Mouse (Mus musculus): ENCODE results near the gene Ceacam19. TPM values are rescaled to one million over a fixed set of nuclear protein-coding genes. Genes with fewer than 3 reads are reported as not detected.
A peak's percentile ranks its signal among the peaks of the same experiment; 100 is the strongest.

Ceacam19 gene
- total and polyA plus RNA-seq, 3 experiments = 0.05 TPM; not detected in 2

- Histone ChIP-seq H3K4me1 (ENCODE audit: insufficient read depth, low read depth, low read length) (no peaks in the 10 kb centered on the region), H3K4me3 (ENCODE audit: low read depth, low read length) (no peak overlapping the region), H3K27me3 (ENCODE audit: insufficient read depth, low read length) (no peaks in the 10 kb centered on the region; the same call in 1 of the 2 replicates), H3K9me3 (replicated peaks) (no peaks in the 10 kb centered on the region), H3K36me3 (replicated peaks) (no peaks in the 10 kb centered on the region)
- ATAC-seq (ENCODE audit: extremely low read depth, insufficient number of reproducible peaks, low FRiP score, poor library complexity, severe bottlenecking) = no peak
- DNase-seq (ENCODE audit: low spot score) = no peak
- no peak for TF ChIP-seq GATA1 (IDR thresholded peaks at IDR 0.05; ENCODE audit: borderline replicate concordance, low read length)
- TF ChIP-seq TAL1 (conservative IDR thresholded peaks at IDR 0.05; ENCODE audit: low read depth, low read length) = no peak
- no peak for TF ChIP-seq POLR2AphosphoS5 (IDR thresholded peaks at IDR 0.05; ENCODE audit: insufficient replicate concordance, low read depth, low read length)
- no peak for TF ChIP-seq CTCF (IDR thresholded peaks at IDR 0.05; ENCODE audit: low read depth, low read length)
- TF ChIP-seq GATA2 (IDR thresholded peaks at IDR 0.05; ENCODE audit: borderline replicate concordance, low read depth, low read length) = no peak
These were observed 32.4 kb upstream of the Ceacam19 start for GRCm38 (mm10) chr7:19920166-19920505.

- Histone ChIP-seq H3K9me3 (replicated peaks) (no peaks in the 10 kb centered on the region), H3K4me1 (ENCODE audit: insufficient read depth, low read depth, low read length) (no peaks in the 10 kb centered on the region), H3K36me3 (replicated peaks) (no peaks in the 10 kb centered on the region), H3K4me3 (ENCODE audit: low read depth, low read length) (no peak overlapping the region), H3K27me3 (ENCODE audit: insufficient read depth, low read length) (no peaks in the 10 kb centered on the region)
- TF ChIP-seq GATA2 (IDR thresholded peaks at IDR 0.05; ENCODE audit: borderline replicate concordance, low read depth, low read length) = no peak
- no peak for TF ChIP-seq CTCF (IDR thresholded peaks at IDR 0.05; ENCODE audit: low read depth, low read length)
- no peak for TF ChIP-seq TAL1 (conservative IDR thresholded peaks at IDR 0.05; ENCODE audit: low read depth, low read length)
- no peak for TF ChIP-seq POLR2AphosphoS5 (IDR thresholded peaks at IDR 0.05; ENCODE audit: insufficient replicate concordance, low read depth, low read length)
- TF ChIP-seq GATA1 (IDR thresholded peaks at IDR 0.05; ENCODE audit: borderline replicate concordance, low read length) = no peak
- DNase-seq (ENCODE audit: low spot score) (no peak), ATAC-seq (ENCODE audit: extremely low read depth, insufficient number of reproducible peaks, low FRiP score, poor library complexity, severe bottlenecking) (no peak)
These were observed 26.8 kb upstream of the Ceacam19 start for GRCm38 (mm10) chr7:19914558-19914957.

GRCm38 (mm10) chr7:19911695-19912524 lies 24.1 kb upstream of the Ceacam19 start:
- Histone ChIP-seq H3K36me3 (replicated peaks) (no peaks in the 10 kb centered on the region), H3K4me3 (ENCODE audit: low read depth, low read length) (no peak overlapping the region), H3K9me3 (replicated peaks) (no peaks in the 10 kb centered on the region), H3K4me1 (ENCODE audit: insufficient read depth, low read depth, low read length) (no peaks in the 10 kb centered on the region), H3K27me3 (ENCODE audit: insufficient read depth, low read length) (no peaks in the 10 kb centered on the region)
- no peak for TF ChIP-seq GATA2 (IDR thresholded peaks at IDR 0.05; ENCODE audit: borderline replicate concordance, low read depth, low read length)
- no peak for TF ChIP-seq CTCF (IDR thresholded peaks at IDR 0.05; ENCODE audit: low read depth, low read length)
- TF ChIP-seq POLR2AphosphoS5 (IDR thresholded peaks at IDR 0.05; ENCODE audit: insufficient replicate concordance, low read depth, low read length) = no peak
- DNase-seq (ENCODE audit: low spot score) = no peak
- ATAC-seq (ENCODE audit: extremely low read depth, insufficient number of reproducible peaks, low FRiP score, poor library complexity, severe bottlenecking) = no peak

- H3K4me1 ChIP-seq (ENCODE audit: insufficient read depth, low read depth, low read length) = no peaks in the 10 kb centered on the region
These were observed 23.5 kb upstream of the Ceacam19 start for GRCm38 (mm10) chr7:19911292-19911658.

GRCm38 (mm10) chr7:19910421-19911291 lies 22.9 kb upstream of the Ceacam19 start:
- no peaks in the 10 kb centered on the region for H3K4me1 ChIP-seq (ENCODE audit: insufficient read depth, low read depth, low read length)
- H3K27me3 ChIP-seq (ENCODE audit: insufficient read depth, low read length) = no peaks in the 10 kb centered on the region
- no peak for TF ChIP-seq GATA1 (IDR thresholded peaks at IDR 0.05; ENCODE audit: borderline replicate concordance, low read length)
- TF ChIP-seq CTCF (IDR thresholded peaks at IDR 0.05; ENCODE audit: low read depth, low read length) = peak; percentile 90
- peak; percentile 42 for DNase-seq (ENCODE audit: low spot score)
- no peak overlapping the region for H3K4me3 ChIP-seq (ENCODE audit: low read depth, low read length)
- H3K36me3 ChIP-seq (replicated peaks) = no peaks in the 10 kb centered on the region
- no peaks in the 10 kb centered on the region for H3K9me3 ChIP-seq (replicated peaks)
- no peak for ATAC-seq (ENCODE audit: extremely low read depth, insufficient number of reproducible peaks, low FRiP score, poor library complexity, severe bottlenecking)

More at GRCm38 (mm10) chr7:19911292-19911658, 23.5 kb upstream of the Ceacam19 start:
- no peaks in the 10 kb centered on the region for H3K36me3 ChIP-seq (replicated peaks)
- DNase-seq (ENCODE audit: low spot score) = no peak
- no peak for ATAC-seq (ENCODE audit: extremely low read depth, insufficient number of reproducible peaks, low FRiP score, poor library complexity, severe bottlenecking)
- no peak overlapping the region for H3K4me3 ChIP-seq (ENCODE audit: low read depth, low read length)
- no peak for TF ChIP-seq GATA1 (IDR thresholded peaks at IDR 0.05; ENCODE audit: borderline replicate concordance, low read length)
- TF ChIP-seq POLR2AphosphoS5 (IDR thresholded peaks at IDR 0.05; ENCODE audit: insufficient replicate concordance, low read depth, low read length) = no peak
- no peak for TF ChIP-seq CTCF (IDR thresholded peaks at IDR 0.05; ENCODE audit: low read depth, low read length)
- TF ChIP-seq TAL1 (conservative IDR thresholded peaks at IDR 0.05; ENCODE audit: low read depth, low read length) = no peak
- TF ChIP-seq GATA2 (IDR thresholded peaks at IDR 0.05; ENCODE audit: borderline replicate concordance, low read depth, low read length) = no peak
- no peaks in the 10 kb centered on the region for H3K27me3 ChIP-seq (ENCODE audit: insufficient read depth, low read length)
- no peaks in the 10 kb centered on the region for H3K9me3 ChIP-seq (replicated peaks)

GRCm38 (mm10) chr7:19889881-19890280 lies 2.1 kb upstream of the Ceacam19 start:
- ATAC-seq (ENCODE audit: extremely low read depth, insufficient number of reproducible peaks, low FRiP score, poor library complexity, severe bottlenecking) (no peak), DNase-seq (ENCODE audit: low spot score) (no peak)
- Histone ChIP-seq H3K27me3 (ENCODE audit: insufficient read depth, low read length) (peaks cover 6% of the 10 kb centered on the region; the same call in 1 of the 2 replicates), H3K4me1 (ENCODE audit: insufficient read depth, low read depth, low read length) (0 out of 2 replicates have a peak, but pooled peaks cover 2% of the 10 kb centered on the region), H3K4me3 (ENCODE audit: low read depth, low read length) (no peak overlapping the region), H3K9me3 (replicated peaks) (no peaks in the 10 kb centered on the region), H3K36me3 (replicated peaks) (no peaks in the 10 kb centered on the region)
- no peak for TF ChIP-seq POLR2AphosphoS5 (IDR thresholded peaks at IDR 0.05; ENCODE audit: insufficient replicate concordance, low read depth, low read length)
- TF ChIP-seq TAL1 (conservative IDR thresholded peaks at IDR 0.05; ENCODE audit: low read depth, low read length) = no peak
- TF ChIP-seq GATA2 (IDR thresholded peaks at IDR 0.05; ENCODE audit: borderline replicate concordance, low read depth, low read length) = no peak
- peak; percentile 40; the same call in 1 of the 2 replicates for TF ChIP-seq CTCF (IDR thresholded peaks at IDR 0.05; ENCODE audit: low read depth, low read length)
- TF ChIP-seq GATA1 (IDR thresholded peaks at IDR 0.05; ENCODE audit: borderline replicate concordance, low read length) = no peak
